Mouse (Mus musculus) embryonic facial prominence, embryonic 10.5 days (tissue): Measurements from ENCODE around the gene Gm10306. TPM values are rescaled to one million over a fixed set of nuclear protein-coding genes. Genes with fewer than 3 reads are reported as not detected.

Source experiments
- DNase-seq: peaks from one replicate; pipeline ENCODE4 v3.0.0-alpha.2; 2017; ENCODE audit warnings: low spot score
- H3K27ac ChIP-seq: fragments of 300-500 bp; sonication (generic); replicated peaks from 2 replicates; pipeline ENCODE4 v1.5.1; 2016; ENCODE audit warnings: mild to moderate bottlenecking
- H3K27me3 ChIP-seq: fragments of 300-500 bp; sonication (generic); replicated peaks from 2 replicates; pipeline ENCODE4 v1.6.1; 2016; ENCODE audit warnings: low read depth, mild to moderate bottlenecking; ENCODE audit not compliant: poor library complexity, severe bottlenecking
- H3K36me3 ChIP-seq: fragments of 300-500 bp; sonication (generic); replicated peaks from 2 replicates; pipeline ENCODE4 v1.6.1; 2016; ENCODE audit warnings: mild to moderate bottlenecking, moderate library complexity
- H3K4me1 ChIP-seq: fragments of 300-500 bp; sonication (generic); 2 replicates; pipeline ENCODE4 v1.6.1; 2016
- H3K4me3 ChIP-seq: fragments of 300-500 bp; sonication (generic); 2 replicates; pipeline ENCODE4 v1.5.1; 2016; ENCODE audit warnings: mild to moderate bottlenecking, moderate library complexity
- H3K9me3 ChIP-seq: fragments of 300-500 bp; sonication (generic); 2 replicates; pipeline ENCODE4 v1.6.1; 2016; ENCODE audit warnings: mild to moderate bottlenecking
- WGBS: fragments of 180-500 bp; shearing (Covaris S2); methylation state at CpG from one replicate; pipeline ENCODE4 v1.1.7; 2016; 5-methylcytosine and 5-hydroxymethylcytosine counted together
- polyA plus RNA-seq: library from polyadenylated mRNA; unstranded; fragments of >200 nt; fragmentation: Nextera tagmentation; extraction: Ambion mirVana; gene quantifications from 2 replicates; pipeline ENCODE4 v1.2.1, GENCODE M21; 2016

Gm10306 gene
- polyA plus RNA-seq: 0.43 TPM in 1 of 2 replicates, not detected in the other

- 2% methylated on average over 80 of the region's 83 CpGs for WGBS
Observed at GRCm38 (mm10) chr4:94556265-94557054, at the start of gene Gm10306, which contains the start of gene Caap1. Gene Gm10306 (plus strand): TSS chr4:94556546. Gene Caap1 (minus strand): TSS chr4:94556796.

GRCm38 (mm10) chr4:94515366-94515765 lies 41.0 kb upstream of the Gm10306 start:
- no peak overlapping the region for H3K27ac ChIP-seq
- no peak overlapping the region for H3K4me3 ChIP-seq
- WGBS: 87% methylated on average over 3 of the region's 3 CpGs
- no peak for DNase-seq
- no peaks in the 10 kb centered on the region for H3K9me3 ChIP-seq
- H3K36me3 ChIP-seq: peaks cover 30% of the 10 kb centered on the region
- no peaks in the 10 kb centered on the region for H3K27me3 ChIP-seq
- no peaks in the 10 kb centered on the region for H3K4me1 ChIP-seq

More at GRCm38 (mm10) chr4:94556265-94557054, at the start of gene Gm10306, which contains the start of gene Caap1:
- Histone ChIP-seq H3K4me1 (peaks cover 10% of the 10 kb centered on the region), H3K4me3 (peak within 1 kb of the TSS; percentile 94), H3K36me3 (no peaks in the 10 kb centered on the region), H3K9me3 (no peaks in the 10 kb centered on the region), H3K27me3 (no peaks in the 10 kb centered on the region), H3K27ac (peak within 1 kb of the TSS; percentile 91)
- peak; percentile 96 for DNase-seq

GRCm38 (mm10) chr4:94517631-94518030 lies 38.7 kb upstream of the Gm10306 start:
- H3K4me1 ChIP-seq: no peaks in the 10 kb centered on the region
- DNase-seq: peak; percentile 36
- WGBS: 69% methylated on average over 4 of the region's 4 CpGs

GRCm38 (mm10) chr4:94523321-94523720 lies 33.0 kb upstream of the Gm10306 start:
- Histone ChIP-seq H3K36me3 (no peaks in the 10 kb centered on the region; the same call in none of the 2 replicates), H3K4me3 (no peak overlapping the region), H3K4me1 (no peaks in the 10 kb centered on the region), H3K27ac (no peak overlapping the region), H3K9me3 (no peaks in the 10 kb centered on the region), H3K27me3 (no peaks in the 10 kb centered on the region)
- no peak for DNase-seq

More at GRCm38 (mm10) chr4:94517631-94518030, 38.7 kb upstream of the Gm10306 start:
- Histone ChIP-seq H3K4me3 (no peak overlapping the region), H3K9me3 (no peaks in the 10 kb centered on the region), H3K27me3 (no peaks in the 10 kb centered on the region), H3K27ac (no peak overlapping the region), H3K36me3 (peaks cover 8% of the 10 kb centered on the region)

DNA sequence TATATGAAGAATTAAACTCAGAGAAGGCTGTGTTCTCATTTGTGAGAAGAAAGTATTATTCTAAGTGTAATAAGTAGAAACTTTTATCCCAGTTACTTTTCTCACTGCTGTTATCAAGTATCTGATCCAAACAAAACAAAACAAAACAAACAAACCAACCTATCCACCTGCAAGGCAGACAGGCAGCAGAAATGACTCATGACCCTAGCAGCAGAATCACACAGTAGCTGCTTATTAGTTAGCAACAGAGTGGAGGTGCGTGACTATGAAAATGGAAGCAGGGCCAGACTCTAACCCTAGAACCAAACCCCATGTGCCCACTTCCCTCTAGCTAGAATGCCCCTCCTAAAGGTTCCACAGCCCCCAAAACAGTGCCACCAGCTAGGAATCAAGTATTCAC lies 26.9 kb upstream of the Gm10306 start:
- peaks cover 5% of the 10 kb centered on the region for H3K36me3 ChIP-seq
- H3K9me3 ChIP-seq: no peaks in the 10 kb centered on the region
- H3K27ac ChIP-seq: no peak overlapping the region
- 86% methylated on average over 1 of the region's 1 CpGs for WGBS
- H3K4me1 ChIP-seq: no peaks in the 10 kb centered on the region
- H3K4me3 ChIP-seq: no peak overlapping the region
- H3K27me3 ChIP-seq: no peaks in the 10 kb centered on the region
- DNase-seq: no peak

DNA sequence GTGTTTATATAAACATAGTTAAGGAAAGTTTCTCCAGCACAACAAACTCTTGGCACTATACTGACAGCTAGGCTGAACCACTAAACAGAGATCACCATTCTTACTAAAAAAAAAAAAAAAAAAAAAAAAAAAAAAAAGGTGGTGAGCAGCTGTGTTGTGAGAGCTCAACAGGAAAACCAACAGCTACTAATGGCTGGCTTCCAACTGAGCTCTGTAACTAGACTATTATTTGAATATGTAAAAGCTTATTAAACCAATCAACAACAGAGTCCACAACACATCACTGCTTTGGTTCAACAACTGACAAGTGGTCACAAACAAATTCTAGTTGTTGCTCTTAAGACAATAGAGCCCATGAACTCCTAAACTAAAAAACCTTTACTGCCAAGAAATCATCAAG lies 23.1 kb upstream of the Gm10306 start:
- no peaks in the 10 kb centered on the region for H3K27me3 ChIP-seq
- no peaks in the 10 kb centered on the region for H3K4me1 ChIP-seq
- no peak for DNase-seq
- H3K27ac ChIP-seq: no peak overlapping the region
- no peak overlapping the region for H3K4me3 ChIP-seq
- no peaks in the 10 kb centered on the region for H3K9me3 ChIP-seq
- peaks cover 29% of the 10 kb centered on the region for H3K36me3 ChIP-seq

DNA sequence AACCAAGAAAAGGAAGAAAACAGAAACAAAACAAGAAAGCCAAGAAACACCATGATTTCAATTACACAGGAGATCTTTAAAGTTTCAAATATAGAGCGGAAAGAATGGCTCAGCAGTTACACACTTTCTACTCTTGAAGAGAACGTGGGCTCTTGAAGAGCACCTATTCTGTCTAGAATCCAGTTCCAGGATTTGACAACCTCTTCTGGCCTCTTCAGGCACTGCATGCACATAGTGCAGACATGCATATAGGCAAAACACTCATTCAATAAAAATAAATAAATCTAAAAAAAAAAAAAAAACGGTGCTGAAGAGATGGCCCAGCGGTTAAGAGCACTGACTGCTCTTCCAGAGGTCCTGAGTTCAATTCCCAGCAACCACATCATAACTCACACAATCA lies 13.3 kb upstream of the Gm10306 start:
- Histone ChIP-seq H3K36me3 (peaks cover 94% of the 10 kb centered on the region), H3K27ac (no peak overlapping the region), H3K4me1 (no peaks in the 10 kb centered on the region), H3K27me3 (no peaks in the 10 kb centered on the region), H3K4me3 (no peak overlapping the region), H3K9me3 (no peaks in the 10 kb centered on the region)
- 94% methylated on average over 4 of the region's 4 CpGs for WGBS
- DNase-seq: no peak

GRCm38 (mm10) chr4:94544321-94544720 lies 12.0 kb upstream of the Gm10306 start:
- H3K27me3 ChIP-seq: no peaks in the 10 kb centered on the region
- peaks cover 88% of the 10 kb centered on the region for H3K36me3 ChIP-seq
- no peaks in the 10 kb centered on the region for H3K9me3 ChIP-seq
- DNase-seq: no peak
- no peak overlapping the region for H3K4me3 ChIP-seq
- H3K4me1 ChIP-seq: no peaks in the 10 kb centered on the region
- WGBS: 85% methylated on average over 7 of the region's 7 CpGs
- H3K27ac ChIP-seq: no peak overlapping the region

- Histone ChIP-seq H3K4me3 (peak overlapping the region; percentile 94), H3K36me3 (peaks cover 7% of the 10 kb centered on the region; the same call in 1 of the 2 replicates), H3K27me3 (no peaks in the 10 kb centered on the region), H3K9me3 (no peaks in the 10 kb centered on the region), H3K4me1 (peaks cover 10% of the 10 kb centered on the region), H3K27ac (no peak overlapping the region)
- 87% methylated on average over 5 of the region's 5 CpGs for WGBS
- DNase-seq: no peak
Observed at GRCm38 (mm10) chr4:94554955-94555494, 1.3 kb upstream of the Gm10306 start.

DNA sequence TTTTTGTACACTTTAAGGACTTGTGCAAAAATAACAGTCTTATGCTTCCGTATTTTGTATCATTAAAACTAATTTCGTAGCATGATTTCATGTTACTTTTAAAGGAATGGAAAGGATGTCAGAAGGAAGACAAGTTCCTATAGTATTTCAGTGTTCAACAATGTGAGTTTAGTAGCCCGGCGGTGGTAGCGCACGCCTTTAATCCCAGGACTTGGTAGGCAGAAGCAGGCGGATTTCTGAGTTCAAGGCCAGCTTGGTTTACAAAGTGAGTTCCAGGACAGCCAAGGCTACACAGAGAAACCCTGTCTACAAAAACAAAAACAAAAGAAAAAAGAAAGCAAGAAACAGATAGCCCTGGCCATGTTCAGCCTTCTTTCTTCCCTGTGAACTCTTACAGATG lies 799 bp downstream of the Gm10306 start:
- no peaks in the 10 kb centered on the region for H3K9me3 ChIP-seq
- DNase-seq: no peak
- 76% methylated on average over 7 of the region's 7 CpGs for WGBS
- no peaks in the 10 kb centered on the region for H3K27me3 ChIP-seq
- H3K4me3 ChIP-seq: peak overlapping the region; percentile 94
- H3K27ac ChIP-seq: no peak overlapping the region
- no peaks in the 10 kb centered on the region for H3K36me3 ChIP-seq
- H3K4me1 ChIP-seq: peaks cover 10% of the 10 kb centered on the region

DNA sequence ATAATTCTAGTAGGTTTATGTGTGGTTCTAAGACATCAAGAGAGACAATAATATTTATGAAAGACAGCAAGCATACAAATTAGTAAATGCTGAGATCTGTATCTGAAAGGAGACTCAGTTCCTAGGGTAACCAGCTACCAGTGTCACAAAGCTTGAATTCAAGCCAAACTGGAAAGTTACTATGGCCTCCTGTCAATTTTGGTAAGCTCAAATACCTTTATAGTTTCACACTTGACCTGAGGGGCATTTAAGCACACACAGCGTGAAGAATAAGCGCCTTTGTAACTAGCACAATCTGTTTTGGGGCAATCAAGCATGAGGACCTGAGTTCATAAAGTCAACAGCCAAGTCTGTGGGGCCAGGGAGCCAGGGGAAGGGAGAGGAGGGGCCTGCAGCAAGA lies 2.9 kb downstream of the Gm10306 start:
- Histone ChIP-seq H3K27me3 (no peaks in the 10 kb centered on the region), H3K4me3 (no peak overlapping the region), H3K9me3 (no peaks in the 10 kb centered on the region), H3K4me1 (peaks cover 10% of the 10 kb centered on the region), H3K27ac (no peak overlapping the region), H3K36me3 (no peaks in the 10 kb centered on the region)
- peak; percentile 11 for DNase-seq
- 61% methylated on average over 2 of the region's 2 CpGs for WGBS

- 85% methylated on average over 1 of the region's 1 CpGs for WGBS
- Histone ChIP-seq H3K4me1 (peaks cover 5% of the 10 kb centered on the region), H3K4me3 (no peak overlapping the region), H3K36me3 (no peaks in the 10 kb centered on the region), H3K9me3 (no peaks in the 10 kb centered on the region), H3K27ac (no peak overlapping the region), H3K27me3 (no peaks in the 10 kb centered on the region)
- no peak for DNase-seq
Observed at GRCm38 (mm10) chr4:94560316-94560715, 4.0 kb downstream of the Gm10306 start.
